ENCODE assay signal across 17 mouse cellular contexts in the genomic region with DNA sequence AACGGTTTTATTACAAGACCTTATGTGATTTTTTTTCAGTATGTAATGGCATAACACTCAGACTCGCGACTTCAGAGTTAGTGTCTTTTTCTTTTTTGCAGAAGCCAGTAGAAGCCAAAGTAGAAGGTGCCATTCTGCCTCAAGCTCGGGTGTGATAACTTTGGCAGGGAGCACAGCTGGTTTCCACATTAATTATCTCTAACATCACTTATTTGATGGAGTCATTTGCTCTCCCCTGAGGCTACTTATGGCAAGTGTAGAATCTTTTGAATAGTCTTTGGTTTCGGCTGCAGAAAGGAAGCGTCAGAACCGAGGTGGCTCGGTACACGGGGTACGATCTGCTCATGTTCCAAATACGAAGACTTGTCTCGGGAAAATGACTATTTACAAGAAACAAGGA.
"Had no signal": no experiment of that assay in that cellular context is flagged by ENCODE, and none has a peak within 500 bp of the region (broad histone marks: within the 10 kb centered on the region; RNA-seq: fewer than 3 reads in every experiment).

No protein-coding gene starts in this region.

- H3K27me3 ChIP-seq: liver, embryonic 13.5 days; liver, embryonic 15.5 days; lung, embryonic 15.5 days; megakaryocyte, embryonic 14.5 days; midbrain, embryonic 13.5 days; midbrain, embryonic 15.5 days had no signal

- H3K36me3 ChIP-seq: liver, embryonic 13.5 days; liver, embryonic 15.5 days; lung, embryonic 15.5 days; midbrain, embryonic 13.5 days; midbrain, embryonic 15.5 days had no signal

- H3K4me3 ChIP-seq: liver, embryonic 13.5 days; liver, embryonic 15.5 days; lung, embryonic 15.5 days; megakaryocyte, embryonic 14.5 days; midbrain, embryonic 13.5 days; midbrain, embryonic 15.5 days had no signal

- H3K27ac ChIP-seq: liver, embryonic 13.5 days; liver, embryonic 15.5 days; lung, embryonic 15.5 days; macrophage; midbrain, embryonic 13.5 days; midbrain, embryonic 15.5 days had no signal

- ATAC-seq: liver, postnatal 0 days; lung, postnatal 0 days; midbrain, embryonic 13.5 days; midbrain, embryonic 15.5 days had no signal

- H3K4me1 ChIP-seq: liver, embryonic 13.5 days; liver, embryonic 15.5 days; megakaryocyte, embryonic 14.5 days had no signal

- DNase-seq: liver, embryonic 13.5 days; liver, postnatal 0 days; lung, adult 2 months; lung, postnatal 14 days; lung, postnatal 36 days; right cerebral cortex, postnatal 14 days; thymus, adult 18-20 months; thymus, postnatal 14 days; thymus, postnatal 36 days had no signal

- H3K9me3 ChIP-seq: liver, embryonic 13.5 days; liver, embryonic 15.5 days; lung, embryonic 15.5 days; midbrain, embryonic 13.5 days; midbrain, embryonic 15.5 days had no signal

- H3K9ac ChIP-seq: liver, embryonic 13.5 days; liver, embryonic 15.5 days; liver, postnatal 0 days; lung, embryonic 15.5 days; midbrain, embryonic 13.5 days; midbrain, embryonic 15.5 days had no signal

- H3K4me2 ChIP-seq: liver, embryonic 13.5 days; liver, embryonic 15.5 days; lung, embryonic 15.5 days; midbrain, embryonic 11.5 days; midbrain, embryonic 13.5 days; midbrain, embryonic 15.5 days had no signal
